ENCODE assay signal across 10 mouse cellular contexts in genomic region chr2:63819440-63819839, GRCm38 (mm10).
DNase-seq lines count a peak whose midpoint lies in the region; ATAC-seq and TF ChIP-seq lines count a peak whose summit lies in the region.
"Had no signal": no experiment of that assay in that cellular context is flagged by ENCODE, and none has a peak within 500 bp of the region (broad histone marks: within the 10 kb centered on the region; RNA-seq: fewer than 3 reads in every experiment).

No protein-coding gene starts in this region.

- no peaks in the 10 kb centered on the region for H3K4me1 ChIP-seq in kidney, embryonic 16.5 days (ENCODE audit: insufficient read depth, low read length)
- peaks cover 6% of the 10 kb centered on the region for H3K4me1 ChIP-seq in embryonic facial prominence, embryonic 10.5 days
- peaks cover 4% of the 10 kb centered on the region; the same call in 1 of the 2 replicates for H3K4me1 ChIP-seq in hindbrain, embryonic 12.5 days
- peaks cover 6% of the 10 kb centered on the region; the same call in 1 of the 2 replicates for H3K4me1 ChIP-seq in neural tube, embryonic 13.5 days (replicated peaks)
- no peaks in the 10 kb centered on the region for H3K4me1 ChIP-seq in stomach, postnatal 0 days (replicated peaks; ENCODE audit: control insufficient read depth, insufficient read depth)

- no peak overlapping the region for H3K9ac ChIP-seq in kidney, embryonic 16.5 days (replicated peaks; ENCODE audit: low read length)
- H3K9ac ChIP-seq in hindbrain, embryonic 12.5 days: no peak overlapping the region
- no peak overlapping the region for H3K9ac ChIP-seq in neural tube, embryonic 13.5 days
- H3K9ac ChIP-seq in stomach, postnatal 0 days (ENCODE audit: low read length): no peak overlapping the region

- no peaks in the 10 kb centered on the region for H3K27me3 ChIP-seq in kidney, embryonic 16.5 days (ENCODE audit: insufficient read depth, low read length)
- no peaks in the 10 kb centered on the region for H3K27me3 ChIP-seq in embryonic facial prominence, embryonic 10.5 days (replicated peaks; ENCODE audit: low read depth, poor library complexity, severe bottlenecking)
- no peaks in the 10 kb centered on the region for H3K27me3 ChIP-seq in hindbrain, embryonic 12.5 days
- no peaks in the 10 kb centered on the region for H3K27me3 ChIP-seq in neural tube, embryonic 13.5 days
- H3K27me3 ChIP-seq in stomach, postnatal 0 days (ENCODE audit: control insufficient read depth, insufficient read depth, low read length): no peaks in the 10 kb centered on the region

- H3K9me3 ChIP-seq in kidney, embryonic 16.5 days (ENCODE audit: low read length): no peaks in the 10 kb centered on the region
- H3K9me3 ChIP-seq in embryonic facial prominence, embryonic 10.5 days: no peaks in the 10 kb centered on the region
- no peaks in the 10 kb centered on the region for H3K9me3 ChIP-seq in hindbrain, embryonic 12.5 days (replicated peaks)
- H3K9me3 ChIP-seq in neural tube, embryonic 13.5 days: no peaks in the 10 kb centered on the region
- no peaks in the 10 kb centered on the region for H3K9me3 ChIP-seq in stomach, postnatal 0 days (ENCODE audit: control insufficient read depth, low read length)

- no peak for TF ChIP-seq EP300 in stomach, postnatal 0 days (optimal IDR thresholded peaks at IDR 0.05)

- DNase-seq in kidney, postnatal 36 days: no peak
- DNase-seq in embryonic facial prominence, embryonic 10.5 days (ENCODE audit: low spot score): peak; percentile 14
- no peak for DNase-seq in lung, postnatal 4 days
- no peak for DNase-seq in stomach, postnatal 0 days (ENCODE audit: low spot score)
- DNase-seq in lung, adult 18-20 months: no peak
- DNase-seq: cerebellum, adult 2 months had no signal

- TF ChIP-seq CTCF in stomach, postnatal 0 days (IDR thresholded peaks at IDR 0.05; ENCODE audit: low read depth): no peak

- WGBS in kidney, embryonic 16.5 days: 11% methylated on average over 8 of the region's 8 CpGs
- 13% methylated on average over 8 of the region's 8 CpGs for WGBS in embryonic facial prominence, embryonic 10.5 days
- WGBS in hindbrain, embryonic 12.5 days: 23% methylated on average over 8 of the region's 8 CpGs
- WGBS in neural tube, embryonic 13.5 days: 37% methylated on average over 8 of the region's 8 CpGs
- WGBS in stomach, postnatal 0 days: 24% methylated on average over 8 of the region's 8 CpGs

- no peak overlapping the region for H3K4me3 ChIP-seq in kidney, embryonic 16.5 days (ENCODE audit: low read length)
- no peak overlapping the region for H3K4me3 ChIP-seq in embryonic facial prominence, embryonic 10.5 days
- no peak overlapping the region for H3K4me3 ChIP-seq in hindbrain, embryonic 12.5 days
- no peak overlapping the region for H3K4me3 ChIP-seq in neural tube, embryonic 13.5 days
- no peak overlapping the region for H3K4me3 ChIP-seq in stomach, postnatal 0 days (ENCODE audit: low read depth, low read length)

- no peak overlapping the region for H3K27ac ChIP-seq in kidney, embryonic 16.5 days (ENCODE audit: low read length)
- H3K27ac ChIP-seq in embryonic facial prominence, embryonic 10.5 days (replicated peaks): 0 out of 2 replicates have a peak overlapping the region, but pooled peaks have one; percentile 6
- H3K27ac ChIP-seq in hindbrain, embryonic 12.5 days: 0 out of 2 replicates have a peak overlapping the region, but pooled peaks have one; percentile 24
- peak overlapping the region; percentile 33; the same call in 1 of the 2 replicates for H3K27ac ChIP-seq in neural tube, embryonic 13.5 days (replicated peaks)
- H3K27ac ChIP-seq in stomach, postnatal 0 days (replicated peaks): no peak overlapping the region

- H3K36me3 ChIP-seq in kidney, embryonic 16.5 days (ENCODE audit: insufficient read depth, low read length): no peaks in the 10 kb centered on the region
- H3K36me3 ChIP-seq in embryonic facial prominence, embryonic 10.5 days (replicated peaks): no peaks in the 10 kb centered on the region
- H3K36me3 ChIP-seq in hindbrain, embryonic 12.5 days: no peaks in the 10 kb centered on the region
- no peaks in the 10 kb centered on the region for H3K36me3 ChIP-seq in neural tube, embryonic 13.5 days
- H3K36me3 ChIP-seq in stomach, postnatal 0 days (ENCODE audit: control insufficient read depth, insufficient read depth, low read length): no peaks in the 10 kb centered on the region

- H3K4me2 ChIP-seq in kidney, embryonic 16.5 days (replicated peaks; ENCODE audit: low read depth, low read length): peak overlapping the region; percentile 32; the same call in 1 of the 2 replicates
- H3K4me2 ChIP-seq in hindbrain, embryonic 12.5 days (replicated peaks): no peak overlapping the region; the same call in 1 of the 2 replicates
- peak overlapping the region; percentile 22; the same call in 1 of the 2 replicates for H3K4me2 ChIP-seq in neural tube, embryonic 13.5 days
- H3K4me2 ChIP-seq in stomach, postnatal 0 days (replicated peaks; ENCODE audit: low read depth): no peak overlapping the region

- ATAC-seq in kidney, embryonic 16.5 days (ENCODE audit: low FRiP score, low TSS enrichment): no peak
- peak; percentile 64 for ATAC-seq in hindbrain, embryonic 12.5 days (ENCODE audit: low FRiP score)
- no peak for ATAC-seq in neural tube, embryonic 13.5 days (ENCODE audit: low read depth)
- no peak for ATAC-seq in stomach, postnatal 0 days (ENCODE audit: low FRiP score, low TSS enrichment)
- ATAC-seq: intestine, embryonic 16.5 days had no signal

Comparison
In these comparisons a context has a peak if more than half of its experiments do, and no peak if none do; other contexts are left out.
1. H3K27ac ChIP-seq: peak in embryonic facial prominence, embryonic 10.5 days (single experiment), hindbrain, embryonic 12.5 days (single experiment) and neural tube, embryonic 13.5 days (single experiment); none in kidney, embryonic 16.5 days (single experiment) and stomach, postnatal 0 days (single experiment).
2. H3K4me2 ChIP-seq: peak in kidney, embryonic 16.5 days (single experiment) and neural tube, embryonic 13.5 days (single experiment); none in hindbrain, embryonic 12.5 days (single experiment) and stomach, postnatal 0 days (single experiment).